Mouse (Mus musculus) neural tube, embryonic 14.5 days (tissue): ENCODE data around the gene Nedd9. TPM values are rescaled to one million over a fixed set of nuclear protein-coding genes. Genes with fewer than 3 reads are reported as not detected.

Experiments
- ATAC-seq: fragments of 200-750 bp; cut with Nextera tagmentation; 2 replicates; pipeline ENCODE4 v1.8.0; 2017; ENCODE audit warnings: low read depth, mild to moderate bottlenecking, moderate TSS enrichment, moderate library complexity
- H3K27ac ChIP-seq: fragments of 300-500 bp; sonication (generic); 2 replicates; pipeline ENCODE4 v1.5.1; 2014; ENCODE audit warnings: low read depth, mild to moderate bottlenecking, control low read depth, low read length, moderate library complexity, mixed read lengths
- H3K27me3 ChIP-seq: fragments of 300-500 bp; sonication (generic); 2 replicates; pipeline ENCODE4 v1.6.1; 2014; ENCODE audit warnings: low read length; ENCODE audit not compliant: control insufficient read depth, insufficient read depth
- H3K36me3 ChIP-seq: fragments of 300-500 bp; sonication (generic); 2 replicates; pipeline ENCODE4 v1.6.1; 2014; ENCODE audit warnings: low read length, mixed read lengths; ENCODE audit not compliant: control insufficient read depth, insufficient read depth
- H3K4me1 ChIP-seq: fragments of 300-500 bp; sonication (generic); 2 replicates; pipeline ENCODE4 v1.6.1; 2014; ENCODE audit warnings: low read length; ENCODE audit not compliant: control insufficient read depth, insufficient read depth
- H3K4me2 ChIP-seq: fragments of 300-500 bp; sonication (generic); 2 replicates; pipeline ENCODE4 v1.6.1; 2014; ENCODE audit warnings: mild to moderate bottlenecking, low read depth, low read length, control low read depth
- H3K4me3 ChIP-seq: fragments of 300-500 bp; sonication (generic); 2 replicates; pipeline ENCODE4 v1.5.1; 2014; ENCODE audit warnings: low read depth, low read length, control low read depth, mixed read lengths
- H3K9ac ChIP-seq: fragments of 300-500 bp; sonication (generic); replicated peaks from 2 replicates; pipeline ENCODE4 v1.6.1; 2014; ENCODE audit warnings: low read depth, mild to moderate bottlenecking, control low read depth, low read length, mixed read lengths
- H3K9me3 ChIP-seq: fragments of 300-500 bp; sonication (generic); 2 replicates; pipeline ENCODE4 v1.6.1; 2016; ENCODE audit warnings: low read length; ENCODE audit not compliant: control insufficient read depth
- WGBS: fragments of 180-500 bp; shearing (Covaris S2); extraction: QIAGEN DNeasy Blood & Tissue Kit; methylation state at CpG from one replicate; pipeline ENCODE4 v1.1.7; 2014; 5-methylcytosine and 5-hydroxymethylcytosine counted together
- polyA plus RNA-seq: library from polyadenylated mRNA; unstranded; fragments of >200 nt; fragmentation: Nextera tagmentation; extraction: Ambion mirVana; gene quantifications from 2 replicates; pipeline ENCODE4 v1.2.1, GENCODE M21; 2014

Nedd9 gene
- polyA plus RNA-seq, 1 experiment from 2014 or later, result 15.1 TPM

DNA sequence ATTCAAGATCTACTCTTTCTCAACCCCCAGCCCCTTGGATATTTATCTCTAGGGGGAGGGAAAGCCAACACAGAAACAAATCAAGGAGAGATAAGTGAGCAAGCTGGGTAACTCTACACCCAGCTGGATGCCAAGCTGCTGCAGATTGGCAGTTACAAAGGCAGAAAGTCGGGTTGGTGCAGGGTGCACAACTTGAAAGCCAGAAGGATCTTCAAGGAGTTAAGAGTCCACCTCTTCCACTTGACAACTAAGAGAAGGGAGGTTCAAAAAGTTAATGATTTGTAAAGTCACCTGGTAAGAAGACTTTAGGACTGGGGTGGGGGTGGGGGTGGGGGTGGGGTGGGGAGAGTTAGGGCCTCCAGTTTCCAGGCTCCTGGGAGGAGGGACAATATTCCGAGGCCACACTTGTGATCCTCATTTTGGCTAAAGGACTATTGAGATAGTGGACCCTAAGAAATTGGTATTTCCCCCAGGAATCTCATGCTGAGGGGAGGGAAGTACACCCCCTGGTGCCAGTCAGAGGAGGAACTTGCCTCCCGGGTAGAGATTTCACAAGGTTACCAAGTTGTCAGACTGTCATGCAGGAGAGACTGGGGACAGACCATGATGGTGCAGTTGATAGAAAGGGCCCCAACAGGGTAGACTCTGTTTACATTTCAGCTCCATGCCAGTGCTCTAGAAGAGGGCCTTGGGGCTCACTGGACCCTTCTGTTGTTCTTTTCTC lies 143.8 kb downstream of the Nedd9 start:
- no peaks in the 10 kb centered on the region for H3K27me3 ChIP-seq
- no peak overlapping the region for H3K27ac ChIP-seq
- no peak overlapping the region for H3K4me3 ChIP-seq
- H3K4me1 ChIP-seq, result no peaks in the 10 kb centered on the region
- H3K9ac ChIP-seq, result no peak overlapping the region
- no peaks in the 10 kb centered on the region for H3K36me3 ChIP-seq
- no peak for ATAC-seq
- H3K9me3 ChIP-seq, result no peaks in the 10 kb centered on the region
- 73% methylated on average over 3 of the region's 3 CpGs for WGBS
- no peak overlapping the region for H3K4me2 ChIP-seq

- whole genome bisulfite sequencing, result 58% methylated on average over 9 of the region's 9 CpGs
These were observed 145.7 kb downstream of the Nedd9 start for GRCm38 (mm10) chr13:41341422-41341821.

DNA sequence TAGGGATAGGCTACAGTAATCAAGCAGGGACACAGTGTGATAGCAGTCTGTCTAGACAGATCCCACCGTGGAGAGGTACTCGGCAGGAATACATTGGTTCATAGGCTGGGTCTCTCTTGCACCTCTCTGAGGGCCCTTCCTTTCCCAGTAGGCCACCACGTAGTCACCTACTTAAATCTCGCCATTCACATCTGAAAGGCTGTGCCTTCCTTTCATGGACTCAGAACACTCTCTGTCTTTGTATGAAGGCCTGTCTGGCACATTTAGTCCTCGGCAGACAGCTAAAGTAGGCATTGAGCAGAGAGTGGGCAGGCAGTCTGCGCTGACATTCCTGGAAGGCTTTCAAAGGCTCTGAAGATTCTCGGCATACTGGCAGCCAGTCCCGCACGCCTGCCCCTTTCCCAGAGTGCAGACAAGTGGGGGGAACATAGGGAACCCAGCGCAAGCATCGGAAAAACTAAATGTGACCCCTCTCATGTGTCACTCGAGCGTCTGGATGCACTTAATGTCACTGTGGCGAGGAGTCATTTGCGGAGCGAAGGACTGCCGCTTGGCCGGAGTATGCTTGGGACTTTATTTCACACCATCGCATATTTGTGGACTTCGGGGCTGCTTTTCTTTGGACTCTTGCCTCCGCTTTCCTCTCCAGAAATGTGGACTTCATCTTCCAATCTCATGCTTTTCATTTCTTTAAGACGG lies 147.4 kb downstream of the Nedd9 start:
- H3K4me3 ChIP-seq, result no peak overlapping the region
- no peak overlapping the region for H3K9ac ChIP-seq
- peak; percentile 75 for ATAC-seq
- 63% methylated on average over 22 of the region's 22 CpGs for WGBS
- H3K9me3 ChIP-seq, result no peaks in the 10 kb centered on the region
- no peaks in the 10 kb centered on the region for H3K36me3 ChIP-seq
- H3K27me3 ChIP-seq, result no peaks in the 10 kb centered on the region
- H3K4me2 ChIP-seq, result no peak overlapping the region
- no peaks in the 10 kb centered on the region for H3K4me1 ChIP-seq
- H3K27ac ChIP-seq, result peak overlapping the region; percentile 44; the same call in 1 of the 2 replicates

More at GRCm38 (mm10) chr13:41341422-41341821, 145.7 kb downstream of the Nedd9 start:
- no peak overlapping the region for H3K4me3 ChIP-seq
- H3K27ac ChIP-seq, result no peak overlapping the region
- no peak overlapping the region for H3K4me2 ChIP-seq
- H3K9me3 ChIP-seq, result no peaks in the 10 kb centered on the region
- H3K4me1 ChIP-seq, result no peaks in the 10 kb centered on the region
- H3K27me3 ChIP-seq, result no peaks in the 10 kb centered on the region
- H3K9ac ChIP-seq, result no peak overlapping the region
- no peaks in the 10 kb centered on the region for H3K36me3 ChIP-seq
- ATAC-seq, result no peak

GRCm38 (mm10) chr13:41339195-41339594 lies 148.0 kb downstream of the Nedd9 start:
- H3K27me3 ChIP-seq, result no peaks in the 10 kb centered on the region
- WGBS, result 77% methylated on average over 5 of the region's 5 CpGs
- H3K4me3 ChIP-seq, result no peak overlapping the region
- H3K9ac ChIP-seq, result no peak overlapping the region
- H3K4me2 ChIP-seq, result no peak overlapping the region
- no peaks in the 10 kb centered on the region for H3K4me1 ChIP-seq
- no peaks in the 10 kb centered on the region for H3K9me3 ChIP-seq
- H3K36me3 ChIP-seq, result no peaks in the 10 kb centered on the region
- peak overlapping the region; percentile 60; the same call in 1 of the 2 replicates for H3K27ac ChIP-seq
- no peak for ATAC-seq

GRCm38 (mm10) chr13:41337407-41337806 lies 149.8 kb downstream of the Nedd9 start:
- no peak for ATAC-seq
- H3K4me1 ChIP-seq, result no peaks in the 10 kb centered on the region
- H3K9me3 ChIP-seq, result no peaks in the 10 kb centered on the region
- no peak overlapping the region for H3K4me3 ChIP-seq
- no peaks in the 10 kb centered on the region for H3K36me3 ChIP-seq
- 92% methylated on average over 2 of the region's 2 CpGs for WGBS
- no peaks in the 10 kb centered on the region for H3K27me3 ChIP-seq
- no peak overlapping the region for H3K27ac ChIP-seq
- H3K4me2 ChIP-seq, result no peak overlapping the region
- no peak overlapping the region for H3K9ac ChIP-seq

DNA sequence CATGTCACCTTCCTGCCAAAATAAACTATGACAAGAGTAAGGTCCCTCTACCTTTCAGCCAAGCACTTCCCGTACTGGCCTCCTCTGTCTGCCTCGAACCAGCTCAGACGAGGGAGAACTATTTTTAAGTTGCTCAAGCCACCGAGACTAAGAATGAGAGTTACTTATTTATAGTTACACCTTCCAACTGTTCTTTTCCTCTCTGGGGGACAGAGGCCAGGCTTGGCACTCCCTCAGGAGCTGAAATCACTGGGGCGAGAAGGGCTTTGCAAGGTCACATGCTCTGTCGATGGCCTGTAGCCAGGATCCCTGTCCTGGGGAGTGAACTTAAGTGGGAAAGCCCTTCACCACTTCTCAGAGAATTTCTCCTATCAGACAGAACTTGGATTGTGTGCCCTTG lies 150.9 kb downstream of the Nedd9 start:
- H3K4me1 ChIP-seq, result no peaks in the 10 kb centered on the region
- no peaks in the 10 kb centered on the region for H3K27me3 ChIP-seq
- H3K4me2 ChIP-seq, result no peak overlapping the region
- no peak overlapping the region for H3K27ac ChIP-seq
- H3K36me3 ChIP-seq, result no peaks in the 10 kb centered on the region
- H3K9ac ChIP-seq, result no peak overlapping the region
- H3K9me3 ChIP-seq, result no peaks in the 10 kb centered on the region
- H3K4me3 ChIP-seq, result no peak overlapping the region
- WGBS, result 58% methylated on average over 6 of the region's 6 CpGs
- no peak for ATAC-seq

- H3K9me3 ChIP-seq, result no peaks in the 10 kb centered on the region
- no peak overlapping the region for H3K4me3 ChIP-seq
- H3K4me2 ChIP-seq, result no peak overlapping the region
- H3K9ac ChIP-seq, result no peak overlapping the region
- no peaks in the 10 kb centered on the region for H3K27me3 ChIP-seq
- no peak for ATAC-seq
- 94% methylated on average over 5 of the region's 5 CpGs for WGBS
- H3K4me1 ChIP-seq, result no peaks in the 10 kb centered on the region
- H3K27ac ChIP-seq, result no peak overlapping the region
- H3K36me3 ChIP-seq, result no peaks in the 10 kb centered on the region
These were observed 151.4 kb downstream of the Nedd9 start for GRCm38 (mm10) chr13:41335767-41336166.

- H3K36me3 ChIP-seq, result no peaks in the 10 kb centered on the region
- no peak overlapping the region for H3K9ac ChIP-seq
- H3K4me1 ChIP-seq, result no peaks in the 10 kb centered on the region
- H3K4me2 ChIP-seq, result no peak overlapping the region
- no peaks in the 10 kb centered on the region for H3K9me3 ChIP-seq
- no peak for ATAC-seq
- no peak overlapping the region for H3K27ac ChIP-seq
- H3K4me3 ChIP-seq, result no peak overlapping the region
- WGBS, result 74% methylated on average over 5 of the region's 5 CpGs
- H3K27me3 ChIP-seq, result no peaks in the 10 kb centered on the region
These were observed 152.5 kb downstream of the Nedd9 start for GRCm38 (mm10) chr13:41334641-41335000.

GRCm38 (mm10) chr13:41333889-41334640 lies 153.1 kb downstream of the Nedd9 start:
- ATAC-seq, result no peak
- WGBS, result 86% methylated on average over 14 of the region's 14 CpGs
- Histone ChIP-seq H3K27ac (no peak overlapping the region), H3K4me1 (no peaks in the 10 kb centered on the region), H3K9me3 (no peaks in the 10 kb centered on the region), H3K4me3 (no peak overlapping the region), H3K27me3 (no peaks in the 10 kb centered on the region), H3K36me3 (no peaks in the 10 kb centered on the region), H3K4me2 (no peak overlapping the region), H3K9ac (no peak overlapping the region)
